Mouse (Mus musculus): ENCODE measurements around the gene Acp2.

GRCm38 (mm10) chr2:91183148-91183513 is 19.6 kb upstream of the Acp2 start:
- TF ChIP-seq CTCF (IDR thresholded peaks at IDR 0.05; ENCODE audit: insufficient read depth, low read depth, low read length): no peak
- TF ChIP-seq POLR2A (IDR thresholded peaks at IDR 0.05; ENCODE audit: insufficient read depth, low read depth, low read length): no peak
